Mouse (Mus musculus): ENCODE measurements at regions not wholly inside any gene's neighbourhood (a gene's known extent, or its start where the extent isn't known, plus 50 kb on each side); places are given as distances from the start of the nearest gene placed in this dataset.

- Histone ChIP-seq H3K27ac (ENCODE audit: low read depth, low read length) (no peak overlapping the region), H3K4me1 (ENCODE audit: control insufficient read depth, insufficient read depth, low read length) (no peaks in the 10 kb centered on the region), H3K4me2 (ENCODE audit: low read depth) (no peak overlapping the region), H3K4me3 (ENCODE audit: low read depth, low read length) (no peak overlapping the region), H3K9ac (ENCODE audit: low read length) (no peak overlapping the region), H3K27me3 (ENCODE audit: control insufficient read depth, insufficient read depth, low read length) (no peaks in the 10 kb centered on the region), H3K36me3 (ENCODE audit: control insufficient read depth, insufficient read depth, low read length) (no peaks in the 10 kb centered on the region), H3K9me3 (ENCODE audit: control insufficient read depth, low read length) (no peaks in the 10 kb centered on the region)
- DNase-seq (ENCODE audit: low spot score) (no peak), ATAC-seq (ENCODE audit: insufficient read depth, low FRiP score, low TSS enrichment) (no peak)
- 0% methylated on average over 1 of the region's 1 CpGs for WGBS
These were observed 318.4 kb upstream of the Slc7a11 start for GRCm38 (mm10) chr3:50761766-50762165.

- Histone ChIP-seq H3K36me3 (ENCODE audit: control insufficient read depth, insufficient read depth, low read length) (no peaks in the 10 kb centered on the region), H3K27ac (ENCODE audit: low read depth, low read length) (no peak overlapping the region), H3K4me1 (ENCODE audit: control insufficient read depth, insufficient read depth, low read length) (no peaks in the 10 kb centered on the region), H3K9me3 (ENCODE audit: control insufficient read depth, low read length) (no peaks in the 10 kb centered on the region), H3K9ac (ENCODE audit: low read length) (no peak overlapping the region), H3K4me2 (ENCODE audit: low read depth) (no peak overlapping the region), H3K27me3 (ENCODE audit: control insufficient read depth, insufficient read depth, low read length) (no peaks in the 10 kb centered on the region), H3K4me3 (ENCODE audit: low read depth, low read length) (no peak overlapping the region)
- ATAC-seq (ENCODE audit: insufficient read depth, low FRiP score, low TSS enrichment) (no peak), DNase-seq (ENCODE audit: low spot score) (no peak)
- 79% methylated on average over 1 of the region's 1 CpGs for WGBS
These were observed 314.7 kb upstream of the Slc7a11 start for GRCm38 (mm10) chr3:50758106-50758505.

GRCm38 (mm10) chr3:50737173-50737572, 293.8 kb upstream of the Slc7a11 start:
- H3K4me3 ChIP-seq (ENCODE audit: low read depth, low read length) = no peak overlapping the region
- WGBS = 81% methylated on average over 1 of the region's 1 CpGs
- ATAC-seq (ENCODE audit: insufficient read depth, low FRiP score, low TSS enrichment) (no peak), DNase-seq (ENCODE audit: low spot score) (no peak)
- H3K4me1 ChIP-seq (ENCODE audit: control insufficient read depth, insufficient read depth, low read length) = no peaks in the 10 kb centered on the region
- H3K36me3 ChIP-seq (ENCODE audit: control insufficient read depth, insufficient read depth, low read length) = no peaks in the 10 kb centered on the region
- H3K9me3 ChIP-seq (ENCODE audit: control insufficient read depth, low read length) = no peaks in the 10 kb centered on the region
- no peak overlapping the region for H3K9ac ChIP-seq (ENCODE audit: low read length)
- H3K4me2 ChIP-seq (ENCODE audit: low read depth) = no peak overlapping the region
- H3K27me3 ChIP-seq (ENCODE audit: control insufficient read depth, insufficient read depth, low read length) = no peaks in the 10 kb centered on the region
- no peak overlapping the region for H3K27ac ChIP-seq (ENCODE audit: low read depth, low read length)

GRCm38 (mm10) chr3:50719035-50719434, 275.6 kb upstream of the Slc7a11 start:
- Histone ChIP-seq H3K9ac (ENCODE audit: low read length) (no peak overlapping the region), H3K9me3 (ENCODE audit: control insufficient read depth, low read length) (no peaks in the 10 kb centered on the region), H3K4me3 (ENCODE audit: low read depth, low read length) (no peak overlapping the region), H3K27me3 (ENCODE audit: control insufficient read depth, insufficient read depth, low read length) (no peaks in the 10 kb centered on the region), H3K27ac (ENCODE audit: low read depth, low read length) (no peak overlapping the region), H3K4me1 (ENCODE audit: control insufficient read depth, insufficient read depth, low read length) (no peaks in the 10 kb centered on the region), H3K4me2 (ENCODE audit: low read depth) (no peak overlapping the region), H3K36me3 (ENCODE audit: control insufficient read depth, insufficient read depth, low read length) (no peaks in the 10 kb centered on the region)
- no peak for DNase-seq (ENCODE audit: low spot score)
- WGBS = 88% methylated on average over 5 of the region's 5 CpGs
- ATAC-seq (ENCODE audit: insufficient read depth, low FRiP score, low TSS enrichment) = no peak

- no peak overlapping the region for H3K4me2 ChIP-seq (ENCODE audit: low read depth)
- no peaks in the 10 kb centered on the region for H3K27me3 ChIP-seq (ENCODE audit: control insufficient read depth, insufficient read depth, low read length)
- H3K27ac ChIP-seq (ENCODE audit: low read depth, low read length) = no peak overlapping the region
- no peaks in the 10 kb centered on the region for H3K4me1 ChIP-seq (ENCODE audit: control insufficient read depth, insufficient read depth, low read length)
- no peaks in the 10 kb centered on the region for H3K9me3 ChIP-seq (ENCODE audit: control insufficient read depth, low read length)
- no peak for ATAC-seq (ENCODE audit: insufficient read depth, low FRiP score, low TSS enrichment)
- DNase-seq (ENCODE audit: low spot score) = no peak
- H3K9ac ChIP-seq (ENCODE audit: low read length) = no peak overlapping the region
- H3K36me3 ChIP-seq (ENCODE audit: control insufficient read depth, insufficient read depth, low read length) = no peaks in the 10 kb centered on the region
- no peak overlapping the region for H3K4me3 ChIP-seq (ENCODE audit: low read depth, low read length)
- 92% methylated on average over 6 of the region's 6 CpGs for WGBS
These were observed 270.0 kb upstream of the Slc7a11 start for GRCm38 (mm10) chr3:50713463-50713862.

- Histone ChIP-seq H3K9ac (ENCODE audit: low read length) (no peak overlapping the region), H3K4me3 (ENCODE audit: low read depth, low read length) (no peak overlapping the region), H3K4me1 (ENCODE audit: control insufficient read depth, insufficient read depth, low read length) (no peaks in the 10 kb centered on the region), H3K27me3 (ENCODE audit: control insufficient read depth, insufficient read depth, low read length) (no peaks in the 10 kb centered on the region), H3K4me2 (ENCODE audit: low read depth) (no peak overlapping the region), H3K27ac (ENCODE audit: low read depth, low read length) (no peak overlapping the region), H3K9me3 (ENCODE audit: control insufficient read depth, low read length) (no peaks in the 10 kb centered on the region), H3K36me3 (ENCODE audit: control insufficient read depth, insufficient read depth, low read length) (no peaks in the 10 kb centered on the region)
- 17% methylated on average over 12 of the region's 12 CpGs for WGBS
- ATAC-seq (ENCODE audit: insufficient read depth, low FRiP score, low TSS enrichment) (no peak), DNase-seq (ENCODE audit: low spot score) (peak; percentile 48)
These were observed 266.1 kb upstream of the Slc7a11 start for GRCm38 (mm10) chr3:50709415-50709989.

GRCm38 (mm10) chr3:50706707-50707106, 263.3 kb upstream of the Slc7a11 start:
- DNase-seq (ENCODE audit: low spot score) = no peak
- WGBS = 64% methylated on average over 2 of the region's 2 CpGs
- Histone ChIP-seq H3K4me3 (ENCODE audit: low read depth, low read length) (no peak overlapping the region), H3K9ac (ENCODE audit: low read length) (no peak overlapping the region), H3K4me2 (ENCODE audit: low read depth) (no peak overlapping the region), H3K27ac (ENCODE audit: low read depth, low read length) (no peak overlapping the region), H3K27me3 (ENCODE audit: control insufficient read depth, insufficient read depth, low read length) (no peaks in the 10 kb centered on the region), H3K4me1 (ENCODE audit: control insufficient read depth, insufficient read depth, low read length) (no peaks in the 10 kb centered on the region), H3K9me3 (ENCODE audit: control insufficient read depth, low read length) (no peaks in the 10 kb centered on the region), H3K36me3 (ENCODE audit: control insufficient read depth, insufficient read depth, low read length) (no peaks in the 10 kb centered on the region)
- ATAC-seq (ENCODE audit: insufficient read depth, low FRiP score, low TSS enrichment) = no peak

GRCm38 (mm10) chr3:50694904-50695680, 251.7 kb upstream of the Slc7a11 start:
- no peak for DNase-seq (ENCODE audit: low spot score)
- Histone ChIP-seq H3K27me3 (ENCODE audit: control insufficient read depth, insufficient read depth, low read length) (no peaks in the 10 kb centered on the region), H3K36me3 (ENCODE audit: control insufficient read depth, insufficient read depth, low read length) (no peaks in the 10 kb centered on the region), H3K9me3 (ENCODE audit: control insufficient read depth, low read length) (no peaks in the 10 kb centered on the region), H3K9ac (ENCODE audit: low read length) (no peak overlapping the region), H3K4me1 (ENCODE audit: control insufficient read depth, insufficient read depth, low read length) (no peaks in the 10 kb centered on the region), H3K27ac (ENCODE audit: low read depth, low read length) (no peak overlapping the region), H3K4me2 (ENCODE audit: low read depth) (no peak overlapping the region), H3K4me3 (ENCODE audit: low read depth, low read length) (no peak overlapping the region)
- 85% methylated on average over 15 of the region's 15 CpGs for WGBS
- ATAC-seq (ENCODE audit: insufficient read depth, low FRiP score, low TSS enrichment) = no peak

- H3K4me2 ChIP-seq (ENCODE audit: low read depth) = no peak overlapping the region
- H3K9me3 ChIP-seq (ENCODE audit: control insufficient read depth, low read length) = no peaks in the 10 kb centered on the region
- DNase-seq (ENCODE audit: low spot score) = no peak
- no peaks in the 10 kb centered on the region for H3K4me1 ChIP-seq (ENCODE audit: control insufficient read depth, insufficient read depth, low read length)
- H3K27ac ChIP-seq (ENCODE audit: low read depth, low read length) = no peak overlapping the region
- no peak for ATAC-seq (ENCODE audit: insufficient read depth, low FRiP score, low TSS enrichment)
- H3K36me3 ChIP-seq (ENCODE audit: control insufficient read depth, insufficient read depth, low read length) = no peaks in the 10 kb centered on the region
- H3K27me3 ChIP-seq (ENCODE audit: control insufficient read depth, insufficient read depth, low read length) = no peaks in the 10 kb centered on the region
- no peak overlapping the region for H3K9ac ChIP-seq (ENCODE audit: low read length)
- no peak overlapping the region for H3K4me3 ChIP-seq (ENCODE audit: low read depth, low read length)
- 60% methylated on average over 8 of the region's 8 CpGs for WGBS
These were observed 251.1 kb upstream of the Slc7a11 start for GRCm38 (mm10) chr3:50694497-50694896.
